Mouse (Mus musculus) cerebellum, adult 2 months (tissue): ENCODE measurements around the gene BC035044.
"Not testable (repeated sequence)": the region's sequence is repeated elsewhere in the genome, so short reads cannot be mapped to it uniquely, and the experiment has no call there.

ENCODE experiments used
- CTCF ChIP-seq: fragments of 200-500 bp; IDR thresholded peaks from 2 replicates; pipeline ENCODE4 v1.5.1; 2011; ENCODE audit warnings: low read depth, mild to moderate bottlenecking, control low read depth, low read length, moderate library complexity, borderline replicate concordance; ENCODE audit not compliant: insufficient read depth
- POLR2A ChIP-seq: fragments of 200-500 bp; IDR thresholded peaks from 2 replicates; pipeline ENCODE4 v1.6.1; 2011; ENCODE audit warnings: low read length, control low read depth, borderline replicate concordance; ENCODE audit not compliant: insufficient read depth

DNA sequence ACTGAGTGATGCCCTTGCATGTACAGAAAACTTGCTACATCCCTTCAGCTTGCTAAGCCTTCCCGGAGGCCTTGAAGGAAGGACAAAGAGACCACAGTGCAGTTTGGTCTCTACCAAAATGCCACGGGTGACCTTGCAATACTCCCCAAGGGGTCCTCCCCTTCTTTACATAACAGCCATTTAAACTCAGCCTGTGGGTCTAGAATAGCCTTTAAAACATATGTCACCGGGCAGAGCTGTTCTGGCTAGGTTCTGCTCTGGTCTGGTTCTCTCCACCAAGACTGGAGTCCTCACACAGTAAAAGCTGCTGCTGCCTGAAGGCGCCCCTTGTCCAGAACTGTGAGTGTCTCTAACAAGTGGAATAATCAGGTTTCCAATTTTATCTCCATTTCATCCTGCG is 90.2 kb downstream of the BC035044 start:
- TF ChIP-seq CTCF, POLR2A: not testable (repeated sequence)
